9 mouse cellular contexts compared by ENCODE assay signal in genomic region chr11:29428774-29429173, GRCm38 (mm10). TPM values are rescaled to one million over a fixed set of nuclear protein-coding genes. Genes with fewer than 3 reads are reported as not detected.
A peak's percentile ranks its signal among the peaks of the same experiment; 100 is the strongest.
DNase-seq lines count a peak whose midpoint lies in the region.
"Had no signal": no experiment of that assay in that cellular context is flagged by ENCODE, and none has a peak within 500 bp of the region (broad histone marks: within the 10 kb centered on the region; RNA-seq: fewer than 3 reads in every experiment).

No protein-coding gene starts in this region.

- peak; percentile 3 for DNase-seq in gastrocnemius, postnatal 14 days
- no peak for DNase-seq in gastrocnemius, postnatal 25 days
- DNase-seq in NIH3T3 (ENCODE audit: low read depth), result peak; percentile 65
- DNase-seq in cerebellum, postnatal 14 days, result peak; percentile 38 to 71
- peak; percentile 66 to 70 for DNase-seq in left cerebral cortex, postnatal 14 days (ENCODE audit: low spot score in 2 of 2)
- no peak for DNase-seq in urinary bladder, adult 18-20 months (ENCODE audit: low spot score in 2 of 2)
- no peak for DNase-seq in c-Kit-positive CD71-positive TER-119-positive erythroid progenitor cells, embryonic 14.5 days (ENCODE audit: low spot score)
- no peak for DNase-seq in kidney, postnatal 25 days
- DNase-seq: kidney, postnatal 4 days had no signal

- intact Hi-C loops in gastrocnemius, postnatal 14 days (cut with DNase I; ENCODE audit: low total_unique reads), result no loop called here
- intact Hi-C loops in left cerebral cortex, postnatal 14 days (cut with DNase I), result no loop called here

RNA-seq across cellular contexts. Expression of gene Ccdc88a, which starts 55.3 kb away (rescaled TPM):
- total RNA-seq in gastrocnemius, postnatal 14 days (2021), result 1 to 10 TPM; 7.3 to 9.5 TPM
- 1 to 10 TPM; 3.6 to 4.2 TPM for total RNA-seq in gastrocnemius, postnatal 25 days (2021)
- total RNA-seq in left cerebral cortex, postnatal 14 days (2021), result 10 to 100 TPM; 73.9 to 82.0 TPM

Comparison
In these comparisons a context has a peak if more than half of its experiments do, and no peak if none do; other contexts are left out.
1. DNase-seq: peak in gastrocnemius, postnatal 14 days (single experiment), NIH3T3 (single experiment), cerebellum, postnatal 14 days (2 of 2) and left cerebral cortex, postnatal 14 days (2 of 2); none in gastrocnemius, postnatal 25 days (single experiment), urinary bladder, adult 18-20 months (0 of 2), c-Kit-positive CD71-positive TER-119-positive erythroid progenitor cells, embryonic 14.5 days (single experiment) and kidney, postnatal 25 days (0 of 2).
2. RNA of gene Ccdc88a, which starts 55.3 kb away (total RNA-seq): 73.9 to 82.0 TPM in left cerebral cortex, postnatal 14 days; 7.3 to 9.5 TPM in gastrocnemius, postnatal 14 days and 3.6 to 4.2 TPM in gastrocnemius, postnatal 25 days; every median in the first group is over 4 times any median in the second.